Mouse (Mus musculus) lung, postnatal 25 days (tissue): ENCODE results near the gene Klf13.

Experiments
- DNase-seq: peaks from one replicate; pipeline ENCODE4 v3.0.0; 2022; ENCODE audit warnings: low spot score

The Klf13 gene

GRCm38 (mm10) chr7:63887034-63887551 lies 51.6 kb downstream of the Klf13 start:
- DNase-seq: no peak

GRCm38 (mm10) chr7:63885025-63885424 lies 53.7 kb downstream of the Klf13 start:
- no peak for DNase-seq

- DNase-seq: no peak
These were observed 56.0 kb downstream of the Klf13 start for GRCm38 (mm10) chr7:63882739-63883138.

- no peak for DNase-seq
These were observed 59.1 kb downstream of the Klf13 start for GRCm38 (mm10) chr7:63879583-63879982.

GRCm38 (mm10) chr7:63877610-63878009 lies 61.1 kb downstream of the Klf13 start:
- no peak for DNase-seq

- no peak for DNase-seq
These were observed 62.1 kb downstream of the Klf13 start for GRCm38 (mm10) chr7:63876640-63877039.

GRCm38 (mm10) chr7:63875686-63876085 lies 63.0 kb downstream of the Klf13 start:
- no peak for DNase-seq

GRCm38 (mm10) chr7:63873880-63874279 lies 64.8 kb downstream of the Klf13 start:
- DNase-seq: no peak

- no peak for DNase-seq
These were observed 67.0 kb downstream of the Klf13 start for GRCm38 (mm10) chr7:63871698-63872097.

GRCm38 (mm10) chr7:63868356-63868918 lies 70.3 kb downstream of the Klf13 start:
- no peak for DNase-seq

GRCm38 (mm10) chr7:63865911-63866310 lies 72.8 kb downstream of the Klf13 start:
- DNase-seq: no peak

- DNase-seq: no peak
These were observed 75.7 kb downstream of the Klf13 start for GRCm38 (mm10) chr7:63863046-63863445.

GRCm38 (mm10) chr7:63861123-63861522 lies 77.6 kb downstream of the Klf13 start:
- no peak for DNase-seq

- peak; percentile 95 for DNase-seq
These were observed 80.1 kb downstream of the Klf13 start for GRCm38 (mm10) chr7:63858571-63859152.

- DNase-seq: no peak
These were observed 80.8 kb downstream of the Klf13 start for GRCm38 (mm10) chr7:63857771-63858417.

- peak; percentile 90 for DNase-seq
These were observed 83.4 kb downstream of the Klf13 start for GRCm38 (mm10) chr7:63855283-63855682.

GRCm38 (mm10) chr7:63851841-63852533 lies 86.7 kb downstream of the Klf13 start:
- peak; percentile 87 for DNase-seq
